Mouse (Mus musculus) adrenal gland, postnatal 4 days (tissue): ENCODE data around the gene Calml4. TPM values are rescaled to one million over a fixed set of nuclear protein-coding genes. Genes with fewer than 3 reads are reported as not detected.
"Not testable (repeated sequence)": the region's sequence is repeated elsewhere in the genome, so short reads cannot be mapped to it uniquely, and the experiment has no call there.

Experiments used
- DNase-seq, 2 experiments: peaks; one replicate each; pipeline ENCODE4 v3.0.0; 2021 to 2022; ENCODE audit warnings: low spot score in 2 of 2, mixed read lengths in 2 of 2
- long read RNA-seq, 2 experiments: library from polyadenylated mRNA; stranded (forward); transcript quantifications; one replicate each; pipeline ENCODE4 v2.0.0; 2021
- total RNA-seq, 2 experiments: library from RNA; stranded (reverse); gene quantifications; 2 replicates each; pipeline ENCODE4 v1.2.3; 2021

Gene Calml4
- total RNA-seq, result 10 to 100 TPM; 23.4 to 47.3 TPM
- long read RNA-seq, experiment 1, transcript Calml4-201 (5 exons, 864 nt), result major isoform, 7 of 29 reads
- long read RNA-seq, experiment 1, partial matches to known transcripts, result 16 of 29 reads
- long read RNA-seq, experiment 1, other reads (novel, unspliced or antisense), result 1 of 29 reads
- long read RNA-seq, experiment 2, transcript Calml4-201 (5 exons, 864 nt), result major isoform, 11 of 40 reads
- long read RNA-seq, experiment 2, transcript Calml4-202 (4 exons, 699 nt), result minor isoform, 8 of 40 reads
- long read RNA-seq, experiment 2, partial matches to known transcripts, result 18 of 40 reads
- long read RNA-seq, experiment 2, other reads (novel, unspliced or antisense), result 1 of 40 reads

DNA sequence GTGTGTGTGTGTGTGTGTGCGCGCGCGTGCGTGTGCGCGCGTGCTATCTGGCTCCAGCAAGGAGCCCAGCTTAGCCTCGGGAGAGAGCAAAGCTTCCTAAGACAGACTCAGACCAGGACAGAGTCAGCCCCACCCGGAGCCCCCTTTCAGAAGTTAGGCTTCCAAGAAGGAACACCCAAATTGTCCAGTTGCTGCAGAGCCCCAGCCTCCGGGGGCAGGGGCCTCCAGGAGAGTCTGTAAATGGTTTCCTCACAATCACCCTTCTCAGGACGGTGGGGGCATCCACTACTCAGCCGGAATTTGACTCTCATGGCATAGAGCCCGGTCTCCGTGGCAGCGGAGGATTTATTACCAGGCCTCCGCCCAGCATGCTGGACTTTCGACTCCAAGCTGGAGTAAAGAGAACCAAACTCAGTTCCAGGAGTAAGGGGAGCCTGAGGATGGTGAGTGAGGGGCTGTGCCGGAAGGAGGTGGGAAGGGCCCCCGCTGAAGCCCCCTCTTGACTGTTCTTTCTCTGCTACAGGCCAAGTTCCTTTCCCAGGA, at the start of gene Calml4:
TSS of gene Calml4 (plus strand) at position 362 of the 543 bp plus-strand sequence.
- peak; percentile 46 to 76 for DNase-seq

DNA sequence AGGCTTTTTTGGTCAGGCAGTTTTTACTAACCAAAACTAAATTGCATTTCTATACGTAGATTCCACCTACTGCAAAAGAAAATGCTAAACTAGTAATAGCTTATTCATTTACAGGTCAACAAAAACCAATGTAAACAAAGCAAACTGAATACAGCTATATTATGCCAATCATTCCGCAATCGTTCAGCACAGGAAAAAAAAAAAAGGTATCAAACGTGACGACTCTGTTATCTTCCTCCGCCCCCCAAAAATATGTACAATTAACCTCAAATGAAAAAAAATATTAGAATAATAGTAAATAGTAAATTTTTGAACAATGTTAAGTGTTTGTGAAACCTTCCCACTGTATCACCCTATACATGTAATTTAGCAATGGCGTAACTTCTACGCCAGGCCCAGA, 47.8 kb upstream of the Calml4 start:
- DNase-seq, result no peak

DNA sequence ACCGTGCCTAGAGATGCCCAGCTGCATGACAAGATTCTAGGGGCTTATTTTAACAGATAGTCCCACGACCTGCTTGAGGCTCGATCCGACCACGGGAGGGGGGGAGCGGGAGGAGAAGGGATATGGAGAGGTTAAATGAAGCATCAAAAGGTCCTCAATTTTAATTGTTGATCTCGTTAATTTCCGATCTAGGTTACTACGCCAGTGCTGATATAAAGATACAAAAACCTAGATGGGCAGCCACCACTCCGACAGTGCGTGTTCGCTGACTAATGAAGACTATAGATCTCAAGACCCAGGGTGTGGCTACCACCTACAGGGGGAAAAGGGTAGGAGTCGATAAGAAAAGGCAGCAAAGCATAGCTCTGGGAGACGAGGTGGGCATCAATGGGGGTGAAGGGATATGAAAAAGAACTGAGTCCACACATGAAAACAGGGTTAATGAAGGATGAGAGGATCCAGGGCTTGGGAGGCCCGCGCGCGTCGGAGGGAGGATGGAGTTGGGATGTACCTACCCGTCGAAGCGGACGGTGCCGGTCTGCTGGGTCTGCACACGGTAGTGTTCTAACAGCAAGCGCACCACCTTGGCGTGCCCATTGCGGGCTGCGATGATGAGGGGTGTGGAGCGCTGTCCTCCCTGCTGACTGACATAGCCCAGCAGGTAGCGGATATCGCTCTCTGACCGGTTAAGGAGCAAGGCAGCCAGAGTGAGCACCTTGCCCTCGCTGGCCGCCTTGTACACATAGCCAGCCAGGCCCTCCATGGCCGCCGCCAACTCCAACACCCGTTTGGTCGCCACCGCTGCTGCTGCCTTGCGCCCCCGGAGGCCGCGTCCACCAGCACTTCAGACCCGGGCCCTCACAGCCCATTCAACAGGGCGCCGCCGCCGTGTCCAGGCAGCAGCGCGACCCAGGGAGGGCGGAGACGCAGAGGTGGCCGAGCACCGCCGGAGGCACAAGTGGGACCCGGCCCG, 47.1 kb upstream of the Calml4 start:
- no peak for DNase-seq

DNA sequence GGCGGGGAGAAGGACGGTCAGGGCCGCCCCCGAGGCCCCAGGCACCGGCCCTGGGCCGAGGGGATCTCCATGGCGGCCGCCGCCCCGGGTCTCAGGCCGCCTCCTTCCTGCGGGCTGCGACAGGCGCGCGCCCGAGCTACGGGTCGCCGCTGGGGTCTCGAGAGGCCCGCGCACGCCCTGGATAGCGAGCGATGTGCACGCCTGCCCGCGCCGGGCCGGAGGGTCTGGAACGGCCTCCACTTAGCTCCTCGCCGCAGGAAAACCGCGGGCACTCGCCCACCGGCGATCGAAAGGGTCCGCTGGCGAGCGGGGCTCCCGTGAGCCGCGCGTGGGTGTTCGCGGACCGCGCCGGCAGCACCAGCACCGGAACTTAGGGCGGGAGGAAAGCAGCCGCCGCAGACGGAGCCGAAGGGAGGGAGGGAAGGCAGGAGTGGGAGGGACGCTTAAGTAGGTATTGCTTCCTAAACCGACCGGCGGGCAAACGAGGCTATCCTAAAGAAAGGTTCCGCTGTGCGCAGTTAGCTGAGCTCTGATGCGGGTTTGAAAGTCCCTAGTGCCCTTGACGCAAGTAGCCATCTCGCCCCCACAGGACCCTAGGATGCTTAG, 46.3 kb upstream of the Calml4 start, which contains the start of gene Fem1b:
TSS of gene Fem1b (minus strand) at position 419 of the 606 bp plus-strand sequence.
- peak; percentile 70 to 82 for DNase-seq

DNA sequence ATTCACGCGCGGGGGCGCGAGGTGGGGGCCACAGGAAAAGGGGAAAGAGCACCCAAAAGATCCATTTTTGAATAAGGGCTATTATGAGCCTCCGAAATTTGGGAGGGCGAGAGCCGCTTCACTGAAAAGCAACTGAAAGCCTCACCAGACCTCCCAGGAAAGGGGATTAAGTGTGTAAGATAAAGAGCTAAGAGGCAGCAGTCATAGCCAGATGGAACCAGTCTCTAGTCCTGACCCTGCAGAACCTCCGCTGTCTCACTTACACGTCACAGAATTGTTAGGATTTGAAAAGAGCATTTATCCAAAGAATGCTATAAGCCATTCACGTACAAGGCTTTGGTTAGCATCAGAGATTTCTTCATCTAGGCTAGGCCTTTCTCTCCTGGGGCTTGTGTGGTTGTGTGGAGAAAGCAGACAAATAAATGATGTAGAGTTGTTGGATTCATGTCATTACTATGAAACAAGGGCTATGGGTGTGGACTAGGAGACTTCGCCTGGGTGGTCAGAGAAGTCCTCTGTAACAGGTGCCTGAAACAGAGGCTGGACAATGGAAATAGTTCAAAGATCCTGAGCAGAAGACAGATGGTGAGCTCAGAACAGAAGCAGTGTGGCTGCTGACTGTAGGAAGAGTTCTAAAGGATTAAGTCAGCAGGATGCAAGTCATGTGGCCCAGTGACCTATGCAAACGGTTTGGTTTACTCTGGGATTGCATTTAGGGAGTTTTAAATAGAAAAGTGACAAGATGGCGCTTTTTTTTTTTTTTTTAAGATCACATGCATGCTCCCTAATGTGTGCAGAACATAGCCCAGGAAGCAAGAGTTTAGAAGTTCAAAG, 45.4 kb upstream of the Calml4 start:
- no peak for DNase-seq

DNA sequence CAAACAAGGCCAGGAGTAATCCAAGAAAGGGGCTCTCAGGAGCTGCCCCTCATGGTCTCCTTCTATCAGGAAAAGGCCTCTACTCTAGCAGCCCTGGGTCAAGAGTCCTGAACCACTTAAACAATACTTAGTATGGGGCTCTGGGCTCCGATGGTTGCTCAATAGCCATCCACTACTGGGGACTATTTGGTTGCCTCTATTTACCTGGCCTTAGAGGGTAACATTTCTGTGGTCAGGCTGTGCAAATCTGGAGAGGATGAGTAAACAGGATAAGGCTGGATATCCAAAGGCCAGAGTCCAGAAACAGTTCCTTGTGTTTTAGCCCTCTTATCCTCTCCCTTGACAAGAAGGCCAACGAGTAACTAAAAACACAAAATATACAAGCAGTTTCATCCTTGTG, 43.1 kb upstream of the Calml4 start:
- DNase-seq, result no peak

DNA sequence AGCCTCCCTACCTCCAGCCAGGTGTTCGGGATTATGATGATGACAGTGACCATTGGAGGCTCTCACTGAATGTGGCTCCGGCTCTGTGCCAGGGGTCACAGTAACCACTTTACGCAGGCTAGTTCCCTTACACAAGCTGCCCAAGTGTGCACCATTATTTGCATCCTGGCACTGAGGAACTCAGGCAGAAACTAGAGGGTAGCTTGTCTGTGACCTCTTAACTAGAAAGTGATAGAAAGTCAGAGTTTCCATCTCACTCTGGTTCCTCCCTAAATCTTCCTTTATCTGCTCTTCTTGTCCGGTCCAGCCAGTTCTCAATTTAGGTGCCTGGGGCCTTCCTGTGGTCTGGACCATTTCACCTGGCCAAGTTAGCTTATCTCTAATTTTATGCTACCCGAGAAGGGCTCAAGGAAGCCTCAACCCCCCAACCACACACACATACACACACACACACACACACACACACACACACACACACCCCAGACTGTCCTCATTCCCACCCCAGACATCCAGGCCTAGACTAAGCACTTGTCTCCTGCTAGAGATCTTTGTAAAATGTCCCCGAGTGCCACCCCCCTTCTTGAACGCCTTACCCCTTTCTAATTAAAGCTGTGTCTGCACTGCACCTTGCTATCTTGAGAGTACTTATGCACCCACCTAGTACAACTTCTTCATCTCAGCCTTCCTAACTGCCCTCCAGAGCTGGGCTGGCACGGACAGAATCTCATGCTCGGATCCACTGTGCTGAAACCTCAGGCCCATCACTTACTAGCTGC, 41.4 kb upstream of the Calml4 start:
- DNase-seq, result no peak

DNA sequence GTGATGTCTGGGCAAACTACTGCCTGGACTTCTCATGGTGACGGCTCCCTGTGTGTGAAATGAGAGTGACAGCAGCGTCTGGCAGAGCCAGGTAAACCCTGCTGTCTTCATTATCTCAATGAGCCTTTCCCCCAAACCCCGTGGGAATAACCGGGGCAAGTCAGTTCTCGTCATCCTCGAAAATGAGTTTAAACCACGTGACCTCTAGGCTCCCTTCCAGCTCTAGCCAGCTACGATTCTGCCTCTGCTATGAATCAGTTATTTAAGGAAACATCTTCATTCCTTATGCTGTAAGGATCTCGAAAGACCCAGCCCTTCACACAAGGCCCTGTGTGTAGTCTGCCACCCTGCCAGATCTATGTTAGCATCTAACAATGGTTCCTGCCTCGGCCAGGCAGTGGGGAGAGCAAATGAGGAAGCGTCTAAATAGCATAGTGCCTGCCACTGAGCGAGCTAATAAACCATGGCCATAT, 40.7 kb upstream of the Calml4 start:
- DNase-seq, result no peak

DNA sequence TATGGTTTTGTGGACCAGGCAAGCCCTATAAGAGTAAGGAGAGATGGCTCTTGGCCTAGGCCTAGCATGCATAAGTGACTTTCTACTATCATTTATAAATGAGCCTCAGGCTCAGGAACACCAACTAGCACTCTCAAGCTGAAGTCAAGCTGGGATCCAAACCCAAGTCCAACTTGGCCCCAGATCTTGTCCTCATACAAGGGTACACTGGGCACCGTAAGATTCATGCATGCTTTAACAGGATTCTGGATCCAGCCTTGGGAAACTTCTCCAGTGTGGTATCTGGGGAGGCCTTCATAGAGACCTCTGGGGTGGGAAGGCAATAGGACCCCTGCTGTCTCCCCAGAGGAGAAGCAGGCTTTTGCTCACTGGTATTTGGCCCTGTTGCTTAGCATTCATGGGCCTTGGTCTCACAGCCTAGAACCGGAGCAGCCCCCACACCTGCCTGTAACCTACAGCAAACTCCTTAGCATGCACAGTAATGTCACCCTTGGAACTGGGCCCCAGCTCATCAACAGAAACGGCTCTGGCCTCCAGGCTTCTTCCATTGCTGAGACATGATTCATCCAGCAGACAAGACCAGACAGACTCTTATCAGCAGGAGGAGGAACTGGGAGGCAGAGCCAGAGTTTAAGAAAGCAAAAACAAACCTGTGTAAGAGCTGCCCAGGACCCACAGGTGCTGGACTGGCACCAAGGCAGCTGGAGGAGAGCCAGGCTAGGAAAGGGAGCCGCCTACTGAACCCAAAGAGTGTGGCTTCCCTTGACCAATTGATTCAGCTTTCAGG, 39.9 kb upstream of the Calml4 start:
- DNase-seq, result no peak

DNA sequence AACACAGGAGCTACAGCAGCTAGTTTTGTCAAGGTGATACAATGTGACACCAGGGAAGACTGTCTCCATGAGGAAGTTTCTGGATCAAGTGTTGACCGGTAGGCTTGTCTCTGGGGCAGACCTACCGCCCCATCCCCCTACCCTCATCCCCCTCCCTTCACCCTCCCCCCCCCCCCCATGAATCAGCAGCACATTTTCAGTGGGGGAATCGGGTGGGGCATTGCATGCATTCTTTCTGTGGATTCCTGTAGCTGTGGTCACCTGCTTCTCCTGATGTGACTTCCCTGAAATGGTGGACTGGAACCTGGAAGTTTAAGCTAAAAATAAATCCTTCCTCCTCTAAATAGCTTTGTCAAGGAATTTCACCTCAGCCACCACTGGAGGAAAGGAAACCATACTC, 38.4 kb upstream of the Calml4 start:
- DNase-seq, result no peak

DNA sequence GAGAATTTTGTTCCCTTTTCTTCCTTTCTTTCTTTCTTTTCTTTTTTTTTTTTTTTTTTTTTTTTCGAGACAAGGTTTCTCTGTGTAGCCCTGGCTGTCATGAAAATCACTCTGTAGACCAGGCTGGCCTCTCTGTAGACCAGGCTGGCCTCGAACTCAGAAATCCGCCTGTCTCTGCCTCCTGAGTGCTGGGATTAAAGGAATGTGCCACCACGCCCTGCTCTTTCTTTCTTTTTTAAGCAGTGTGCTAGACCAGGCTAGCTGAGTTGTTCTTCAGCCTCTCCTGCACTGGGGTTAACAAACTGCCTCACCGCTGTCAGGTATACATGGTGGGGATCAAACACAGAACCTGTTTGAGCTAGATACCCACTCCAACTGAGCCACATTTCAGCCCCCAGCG, 38.0 kb upstream of the Calml4 start:
- not testable (repeated sequence) for DNase-seq

DNA sequence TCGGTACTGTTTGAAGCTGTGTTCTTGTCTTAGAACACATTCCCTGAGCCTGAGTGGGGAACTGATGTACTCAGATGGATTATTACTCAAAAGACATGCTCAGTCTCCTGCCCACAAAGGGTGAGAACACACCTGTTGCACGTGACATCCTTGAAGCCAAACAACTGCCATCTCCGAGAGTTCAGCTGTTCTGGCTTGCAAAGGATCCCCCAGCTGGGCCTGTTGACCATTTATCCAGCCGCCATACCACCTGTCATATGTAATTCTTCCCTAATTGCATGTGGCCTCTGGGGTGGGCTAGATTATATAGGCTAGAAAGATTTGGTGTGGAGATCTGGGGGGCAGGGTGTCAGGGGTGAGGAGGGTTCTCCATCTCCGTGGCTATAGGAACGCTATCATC, 37.1 kb upstream of the Calml4 start:
- no peak for DNase-seq

DNA sequence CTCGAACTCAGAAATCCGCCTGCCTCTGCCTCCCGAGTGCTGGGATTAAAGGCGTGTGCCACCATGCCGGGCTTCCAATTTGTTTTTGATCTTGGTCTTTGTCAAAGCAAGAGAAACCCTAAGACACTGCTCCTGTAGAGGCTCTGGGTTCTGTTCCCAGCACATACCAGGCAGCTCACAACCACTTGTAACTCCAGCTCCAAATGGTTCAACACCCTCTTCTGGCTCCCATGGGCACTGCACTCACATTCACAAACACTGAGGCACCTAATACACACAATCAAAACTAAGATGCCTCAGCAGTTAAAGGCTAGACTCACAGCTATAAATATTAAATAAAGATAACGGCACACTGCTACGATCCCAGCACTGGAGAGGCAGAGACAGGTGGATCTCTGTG, 36.1 kb upstream of the Calml4 start:
- DNase-seq, result no peak

DNA sequence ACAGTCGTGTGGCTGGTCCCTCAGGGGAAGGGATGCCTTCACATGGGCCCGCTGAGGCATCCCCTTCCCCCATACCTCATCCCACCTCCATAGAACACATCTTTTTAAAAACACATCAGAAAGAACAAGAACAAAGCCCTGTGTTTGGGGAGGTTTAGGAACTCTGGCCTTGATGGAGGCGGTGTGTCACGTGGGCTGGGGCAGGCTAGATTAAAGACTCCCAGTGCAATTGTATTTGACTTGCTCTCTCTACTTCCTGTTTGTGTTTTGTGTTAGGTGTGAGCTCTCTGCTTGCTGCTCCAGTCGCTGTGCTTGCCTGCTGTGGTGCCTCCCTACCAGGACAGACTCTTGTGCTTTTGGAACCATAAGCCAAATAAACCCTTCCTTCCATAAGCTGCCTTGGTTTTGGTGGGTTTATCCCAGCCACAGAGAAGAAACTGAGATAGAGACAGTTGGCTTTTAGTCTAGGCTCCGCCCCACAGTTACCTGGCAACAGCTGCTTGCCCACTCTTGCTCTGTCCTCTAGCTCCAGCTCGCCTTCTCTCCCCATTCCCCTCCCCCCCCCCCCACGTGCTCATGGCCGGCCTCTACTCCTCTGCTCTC, 32.0 kb upstream of the Calml4 start:
- DNase-seq, result no peak

DNA sequence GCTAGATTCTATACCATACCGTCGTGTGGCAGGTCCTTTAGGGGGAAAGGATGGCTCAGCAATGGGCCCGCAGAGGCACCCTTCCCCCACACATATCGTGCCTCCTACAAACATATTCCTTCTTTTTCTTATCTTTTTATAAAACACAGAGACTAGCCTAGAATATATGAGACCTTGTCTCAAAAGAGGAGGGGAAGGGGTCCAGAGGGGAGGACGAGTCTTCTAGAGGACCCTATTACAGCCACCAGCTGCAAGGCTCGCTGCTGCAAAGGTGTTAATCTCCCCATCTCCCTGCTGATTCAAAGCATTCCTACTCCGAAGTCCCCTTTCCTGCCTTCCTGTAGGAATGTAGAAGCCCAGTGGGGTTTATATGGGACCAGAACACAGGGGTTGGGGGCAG, 31.4 kb upstream of the Calml4 start:
- DNase-seq, result no peak

DNA sequence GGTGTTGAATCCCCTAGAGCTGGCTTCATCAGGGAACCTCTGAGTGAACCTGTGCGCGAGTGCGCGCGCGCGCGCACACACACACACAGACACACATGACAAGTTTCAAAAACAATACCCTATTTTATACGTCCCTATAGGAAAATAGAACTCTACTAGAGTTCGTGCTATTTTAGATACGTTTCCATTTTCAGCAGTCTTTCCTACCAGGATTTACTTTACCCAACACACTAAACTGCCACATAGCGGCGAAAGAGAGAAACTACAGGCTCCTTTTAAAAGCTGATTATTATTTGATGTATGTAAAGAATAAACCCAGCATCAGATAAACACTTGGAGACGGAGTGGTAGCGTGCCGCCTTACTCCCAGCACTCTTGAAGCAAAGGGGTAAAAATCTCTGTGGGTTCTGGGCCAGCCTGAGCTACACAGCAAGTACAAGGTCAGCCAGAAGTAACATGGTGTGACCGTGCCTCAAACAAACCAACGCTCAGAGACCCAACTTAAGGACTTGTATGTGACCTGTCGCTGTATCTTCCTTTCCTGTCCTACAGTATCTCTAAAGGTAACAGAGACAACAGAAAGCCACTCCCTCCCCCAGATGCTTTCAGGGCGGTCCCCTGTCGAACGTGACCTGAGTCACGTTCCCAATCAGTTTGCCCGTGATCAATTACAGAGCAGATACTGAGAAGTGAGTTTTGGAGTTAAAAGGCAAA, 29.8 kb upstream of the Calml4 start:
- DNase-seq, result no peak

DNA sequence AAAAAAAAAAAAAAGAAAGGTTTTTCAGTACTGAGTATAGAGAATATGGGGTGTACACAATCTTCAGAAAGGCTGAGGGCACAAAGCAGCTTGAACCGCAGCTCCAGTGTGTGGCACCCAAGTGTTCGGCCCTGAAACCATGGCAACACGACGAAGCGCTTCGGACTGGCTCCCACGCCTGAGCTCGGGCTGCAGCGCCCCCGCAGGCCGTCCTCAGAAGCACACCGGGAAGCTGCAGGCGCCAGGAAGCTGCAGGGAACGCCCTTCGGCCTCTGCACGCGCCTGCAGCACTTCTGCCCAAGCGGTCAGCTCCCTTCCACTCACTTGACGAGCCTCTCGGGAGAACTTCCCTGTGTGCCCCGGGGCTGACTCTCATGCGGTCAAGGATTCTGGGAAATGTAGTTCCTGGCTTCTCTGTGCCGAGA, 29.2 kb upstream of the Calml4 start:
- peak; percentile 91 to 94 for DNase-seq

DNA sequence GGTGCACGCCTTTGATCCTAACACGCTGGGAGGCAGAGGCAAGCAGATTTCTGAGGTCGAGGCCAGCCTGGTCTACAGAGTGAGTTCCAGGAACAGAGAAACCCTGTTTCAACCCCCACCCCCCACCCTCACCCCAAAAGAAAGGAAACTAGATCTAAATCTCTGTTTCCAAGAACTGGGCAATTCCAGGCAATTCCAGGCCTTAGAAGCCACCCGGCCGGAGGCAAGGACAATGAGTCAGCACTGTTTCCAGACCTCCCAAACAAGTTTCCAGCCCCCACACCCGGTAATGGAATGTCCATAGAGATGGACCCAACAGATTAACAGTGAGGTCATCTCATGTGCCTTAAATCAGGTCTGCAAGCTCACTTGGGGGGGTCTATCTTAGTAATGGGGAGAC, 28.0 kb upstream of the Calml4 start:
- no peak for DNase-seq
